Mouse (Mus musculus) limb, embryonic 15.5 days (tissue): ENCODE data around the gene Armc9. TPM values are rescaled to one million over a fixed set of nuclear protein-coding genes. Genes with fewer than 3 reads are reported as not detected.

Experiments used
- ATAC-seq: fragments of 200-750 bp; cut with Nextera tagmentation; 2 replicates; pipeline ENCODE4 v1.8.0; 2017; ENCODE audit warnings: low read depth, moderate TSS enrichment; ENCODE audit not compliant: insufficient number of reproducible peaks, low FRiP score, low TSS enrichment
- H3K27ac ChIP-seq: fragments of 300-500 bp; sonication (generic); 2 replicates; pipeline ENCODE4 v1.5.1; 2015; ENCODE audit warnings: moderate library complexity, mild to moderate bottlenecking, inconsistent platforms
- H3K27me3 ChIP-seq: fragments of 300-500 bp; sonication (generic); 2 replicates; pipeline ENCODE4 v1.6.1; 2015; ENCODE audit warnings: inconsistent platforms
- H3K36me3 ChIP-seq: fragments of 300-500 bp; sonication (generic); 2 replicates; pipeline ENCODE4 v1.6.1; 2015; ENCODE audit warnings: inconsistent platforms
- H3K4me1 ChIP-seq: fragments of 300-500 bp; sonication (generic); 2 replicates; pipeline ENCODE4 v1.6.1; 2015; ENCODE audit warnings: inconsistent platforms
- H3K4me2 ChIP-seq: fragments of 300-500 bp; sonication (generic); 2 replicates; pipeline ENCODE4 v1.6.1; 2015; ENCODE audit warnings: mild to moderate bottlenecking, inconsistent platforms
- H3K4me3 ChIP-seq: fragments of 300-500 bp; sonication (generic); 2 replicates; pipeline ENCODE4 v1.5.1; 2015; ENCODE audit warnings: mild to moderate bottlenecking, inconsistent platforms
- H3K9ac ChIP-seq: fragments of 300-500 bp; sonication (generic); 2 replicates; pipeline ENCODE4 v1.6.1; 2015; ENCODE audit warnings: inconsistent platforms
- H3K9me3 ChIP-seq: fragments of 300-500 bp; sonication (generic); 2 replicates; pipeline ENCODE4 v1.6.1; 2016; ENCODE audit warnings: inconsistent platforms
- WGBS: fragments of 180-500 bp; shearing (Covaris S2); methylation state at CpG from one replicate; pipeline ENCODE4 v1.1.7; 2015; 5-methylcytosine and 5-hydroxymethylcytosine counted together
- polyA plus RNA-seq: library from polyadenylated mRNA; unstranded; fragments of >200 nt; fragmentation: Nextera tagmentation; extraction: Ambion mirVana; gene quantifications from 2 replicates; pipeline ENCODE4 v1.2.1, GENCODE M21; 2015

The Armc9 gene
- 16.6 and 19.2 TPM in 2 replicates for polyA plus RNA-seq

GRCm38 (mm10) chr1:86154133-86154823 lies at the start of gene Armc9:
TSS of gene Armc9 (plus strand) at chr1:86154780.
- H3K4me1 ChIP-seq, result peaks cover 9% of the 10 kb centered on the region
- peak; percentile 99 for ATAC-seq
- peaks cover 12% of the 10 kb centered on the region; the same call in 1 of the 2 replicates for H3K36me3 ChIP-seq
- H3K9ac ChIP-seq, result peak within 1 kb of the TSS; percentile 71
- peak within 1 kb of the TSS; percentile 91 for H3K4me3 ChIP-seq
- no peaks in the 10 kb centered on the region for H3K27me3 ChIP-seq
- H3K9me3 ChIP-seq, result no peaks in the 10 kb centered on the region
- peak within 1 kb of the TSS; percentile 92 for H3K27ac ChIP-seq
- H3K4me2 ChIP-seq, result peak within 1 kb of the TSS; percentile 79
- WGBS, result 3% methylated on average over 40 of the region's 40 CpGs

DNA sequence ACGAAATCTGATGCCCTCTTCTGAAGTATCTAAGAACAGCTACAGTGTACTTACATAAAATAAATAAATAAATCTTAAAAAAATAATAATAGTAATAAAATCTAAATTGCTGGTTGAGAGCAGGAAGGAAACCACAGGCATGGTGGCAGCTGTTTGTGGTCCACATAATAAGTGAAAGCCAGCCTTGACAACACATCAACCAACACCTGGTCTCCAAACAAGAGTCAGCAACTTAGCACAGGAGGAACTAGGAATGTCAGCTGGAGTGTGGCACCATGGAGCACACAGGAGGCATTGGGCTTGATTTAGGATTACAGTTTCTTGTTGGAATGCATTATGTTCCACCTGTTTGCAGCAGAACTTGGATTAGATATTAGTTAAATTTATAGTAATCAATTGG lies 49.5 kb upstream of the Armc9 start:
- Histone ChIP-seq H3K9ac (no peak overlapping the region), H3K4me2 (no peak overlapping the region), H3K4me3 (no peak overlapping the region), H3K27me3 (no peaks in the 10 kb centered on the region), H3K36me3 (peaks cover 3% of the 10 kb centered on the region; the same call in 1 of the 2 replicates), H3K27ac (no peak overlapping the region), H3K9me3 (no peaks in the 10 kb centered on the region), H3K4me1 (no peaks in the 10 kb centered on the region)
- ATAC-seq, result no peak
- WGBS, result 78% methylated on average over 1 of the region's 1 CpGs

- Histone ChIP-seq H3K27ac (no peak within 1 kb of the TSS), H3K4me1 (no peaks in the 10 kb centered on the region), H3K36me3 (peaks cover 5% of the 10 kb centered on the region), H3K4me3 (no peak within 1 kb of the TSS), H3K9ac (no peak within 1 kb of the TSS), H3K27me3 (no peaks in the 10 kb centered on the region), H3K9me3 (no peaks in the 10 kb centered on the region), H3K4me2 (no peak within 1 kb of the TSS)
- 43% methylated on average over 6 of the region's 6 CpGs for whole genome bisulfite sequencing
- no peak for ATAC-seq
These were observed 42.8 kb upstream of the Armc9 start, which contains the start of gene Htr2b for GRCm38 (mm10) chr1:86111779-86112178. TSS of gene Htr2b (minus strand) at chr1:86111970.

GRCm38 (mm10) chr1:86114141-86114540 lies 40.4 kb upstream of the Armc9 start:
- 88% methylated on average over 3 of the region's 3 CpGs for WGBS
- ATAC-seq, result no peak

GRCm38 (mm10) chr1:86119549-86119948 lies 35.0 kb upstream of the Armc9 start:
- H3K9ac ChIP-seq, result no peak overlapping the region
- ATAC-seq, result no peak
- WGBS, result 82% methylated on average over 4 of the region's 4 CpGs
- no peaks in the 10 kb centered on the region for H3K9me3 ChIP-seq
- no peaks in the 10 kb centered on the region for H3K4me1 ChIP-seq
- peaks cover 45% of the 10 kb centered on the region for H3K36me3 ChIP-seq
- H3K27ac ChIP-seq, result no peak overlapping the region
- H3K4me2 ChIP-seq, result no peak overlapping the region
- no peaks in the 10 kb centered on the region for H3K27me3 ChIP-seq
- no peak overlapping the region for H3K4me3 ChIP-seq

More at GRCm38 (mm10) chr1:86114141-86114540, 40.4 kb upstream of the Armc9 start:
- Histone ChIP-seq H3K4me3 (no peak overlapping the region), H3K9ac (no peak overlapping the region), H3K9me3 (no peaks in the 10 kb centered on the region), H3K27ac (no peak overlapping the region), H3K36me3 (peaks cover 21% of the 10 kb centered on the region), H3K4me1 (no peaks in the 10 kb centered on the region), H3K4me2 (no peak overlapping the region), H3K27me3 (no peaks in the 10 kb centered on the region)

- WGBS, result 91% methylated on average over 2 of the region's 2 CpGs
- Histone ChIP-seq H3K36me3 (peaks cover 59% of the 10 kb centered on the region), H3K27me3 (no peaks in the 10 kb centered on the region), H3K4me2 (no peak overlapping the region), H3K9me3 (no peaks in the 10 kb centered on the region), H3K9ac (no peak overlapping the region), H3K4me1 (no peaks in the 10 kb centered on the region), H3K27ac (no peak overlapping the region; the same call in 1 of the 2 replicates), H3K4me3 (no peak overlapping the region)
- ATAC-seq, result no peak
These were observed 28.5 kb upstream of the Armc9 start for GRCm38 (mm10) chr1:86126036-86126435.

GRCm38 (mm10) chr1:86133337-86133736 lies 21.2 kb upstream of the Armc9 start, which contains the start of gene Gm21972:
TSS of gene Gm21972 (plus strand) at chr1:86133637.
- Histone ChIP-seq H3K9me3 (no peaks in the 10 kb centered on the region), H3K4me2 (no peak within 1 kb of the TSS), H3K27ac (no peak within 1 kb of the TSS), H3K4me3 (no peak within 1 kb of the TSS), H3K4me1 (no peaks in the 10 kb centered on the region), H3K9ac (no peak within 1 kb of the TSS), H3K36me3 (peaks cover 70% of the 10 kb centered on the region), H3K27me3 (no peaks in the 10 kb centered on the region)
- WGBS, result 97% methylated on average over 4 of the region's 4 CpGs
- ATAC-seq, result no peak

- no peak overlapping the region for H3K9ac ChIP-seq
- H3K4me3 ChIP-seq, result no peak overlapping the region
- no peaks in the 10 kb centered on the region for H3K4me1 ChIP-seq
- no peak overlapping the region for H3K4me2 ChIP-seq
- H3K36me3 ChIP-seq, result peaks cover 67% of the 10 kb centered on the region
- WGBS, result 85% methylated on average over 6 of the region's 6 CpGs
- no peaks in the 10 kb centered on the region for H3K9me3 ChIP-seq
- no peak overlapping the region for H3K27ac ChIP-seq
- no peak for ATAC-seq
- no peaks in the 10 kb centered on the region for H3K27me3 ChIP-seq
These were observed 19.3 kb upstream of the Armc9 start for GRCm38 (mm10) chr1:86135315-86135714.

- no peak overlapping the region for H3K4me2 ChIP-seq
- 90% methylated on average over 3 of the region's 3 CpGs for WGBS
- no peaks in the 10 kb centered on the region for H3K27me3 ChIP-seq
- no peak overlapping the region for H3K27ac ChIP-seq
- no peak for ATAC-seq
- no peaks in the 10 kb centered on the region for H3K4me1 ChIP-seq
- no peak overlapping the region for H3K4me3 ChIP-seq
- peaks cover 37% of the 10 kb centered on the region for H3K36me3 ChIP-seq
- no peaks in the 10 kb centered on the region for H3K9me3 ChIP-seq
- no peak overlapping the region for H3K9ac ChIP-seq
These were observed 13.5 kb upstream of the Armc9 start for GRCm38 (mm10) chr1:86141081-86141480.

GRCm38 (mm10) chr1:86143165-86143564 lies 11.4 kb upstream of the Armc9 start:
- Histone ChIP-seq H3K9me3 (no peaks in the 10 kb centered on the region), H3K27ac (no peak overlapping the region), H3K36me3 (peaks cover 22% of the 10 kb centered on the region), H3K4me3 (no peak overlapping the region), H3K4me1 (no peaks in the 10 kb centered on the region), H3K27me3 (no peaks in the 10 kb centered on the region), H3K9ac (no peak overlapping the region), H3K4me2 (no peak overlapping the region)
- no peak for ATAC-seq
- 86% methylated on average over 4 of the region's 4 CpGs for WGBS

DNA sequence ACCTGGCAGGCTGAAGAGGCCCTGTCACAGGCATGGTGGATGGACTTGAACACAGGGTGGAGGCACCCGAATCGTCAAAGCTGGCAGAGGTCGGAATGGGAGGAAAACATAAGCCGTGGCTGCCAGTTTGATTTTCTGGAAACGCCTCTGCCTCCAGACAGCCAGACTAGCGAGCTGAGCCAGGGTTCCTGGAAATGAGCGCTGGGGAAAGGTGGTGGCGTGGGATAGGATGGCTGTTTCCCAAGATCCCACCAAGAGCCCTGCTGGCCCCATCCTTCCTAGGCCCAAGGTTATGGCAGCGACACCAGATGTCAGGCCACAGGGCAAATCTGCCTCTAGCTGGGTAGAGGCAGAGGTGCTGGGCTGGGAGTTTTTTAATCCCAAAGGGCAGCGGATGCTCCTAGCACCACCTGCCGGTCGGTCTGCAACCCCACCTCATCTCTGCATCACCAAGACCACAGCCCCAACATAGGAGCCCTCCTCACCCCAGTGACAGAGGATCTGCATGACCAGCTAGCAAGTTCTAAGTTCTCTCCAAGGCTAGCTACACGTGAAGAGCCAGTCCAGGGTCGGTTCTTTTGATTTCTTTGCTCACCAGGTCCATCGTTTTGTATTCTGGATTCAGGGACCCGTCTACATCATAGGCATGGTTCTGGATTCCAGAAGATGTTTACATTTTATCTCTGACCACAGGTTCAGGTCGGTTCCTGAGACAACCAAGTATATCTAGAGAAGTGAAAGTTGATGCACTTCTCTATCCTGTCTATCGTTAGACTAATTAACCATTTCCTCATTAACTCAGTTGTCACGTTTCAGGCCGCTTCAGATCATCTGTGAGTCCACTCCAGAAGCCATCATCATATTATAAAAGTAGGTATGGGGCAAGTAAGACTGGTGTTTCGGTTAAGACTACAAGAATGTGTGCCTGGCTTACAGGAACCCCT lies 10.3 kb upstream of the Armc9 start:
- no peaks in the 10 kb centered on the region for H3K4me1 ChIP-seq
- ATAC-seq, result no peak
- peaks cover 14% of the 10 kb centered on the region for H3K36me3 ChIP-seq
- no peaks in the 10 kb centered on the region for H3K27me3 ChIP-seq
- no peak overlapping the region for H3K4me2 ChIP-seq
- H3K9ac ChIP-seq, result no peak overlapping the region
- WGBS, result 76% methylated on average over 21 of the region's 21 CpGs
- H3K4me3 ChIP-seq, result no peak overlapping the region
- no peaks in the 10 kb centered on the region for H3K9me3 ChIP-seq
- no peak overlapping the region for H3K27ac ChIP-seq

GRCm38 (mm10) chr1:86146293-86146692 lies 8.3 kb upstream of the Armc9 start:
- H3K27me3 ChIP-seq, result no peaks in the 10 kb centered on the region
- 47% methylated on average over 5 of the region's 5 CpGs for WGBS
- no peaks in the 10 kb centered on the region for H3K9me3 ChIP-seq
- no peak for ATAC-seq
- H3K4me2 ChIP-seq, result no peak overlapping the region
- no peak overlapping the region for H3K27ac ChIP-seq
- H3K4me3 ChIP-seq, result no peak overlapping the region
- peaks cover 4% of the 10 kb centered on the region for H3K36me3 ChIP-seq
- no peaks in the 10 kb centered on the region for H3K4me1 ChIP-seq
- H3K9ac ChIP-seq, result no peak overlapping the region
